Mouse (Mus musculus) heart, adult 11 months (tissue): ENCODE data around the gene Sema3f.

Source experiments
- DNase-seq: peaks from one replicate; pipeline ENCODE4 v3.0.0; 2022

The Sema3f gene

DNA sequence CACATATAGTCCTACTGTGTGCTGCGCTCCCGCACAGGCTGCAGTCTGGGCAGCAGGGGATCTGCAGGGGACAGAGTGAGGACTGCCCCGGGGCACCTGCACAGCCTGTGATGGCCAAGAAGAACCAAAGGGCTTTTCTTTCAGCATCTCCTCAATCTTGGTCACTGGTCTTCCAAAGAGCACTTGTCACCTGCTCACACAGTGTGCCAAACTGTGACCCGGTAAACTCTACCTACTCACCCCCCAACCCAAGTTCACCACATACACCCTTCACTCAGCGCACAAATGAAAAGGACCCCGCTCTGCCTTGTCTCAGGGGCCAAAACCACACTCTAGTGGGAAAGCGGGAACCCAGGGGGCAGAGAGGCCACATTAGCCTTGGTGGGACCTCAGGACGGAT lies 78.4 kb downstream of the Sema3f start:
- DNase-seq = peak; percentile 95
